Mouse (Mus musculus) hindbrain, embryonic 13.5 days (tissue): Measurements from ENCODE around the gene Slc6a1. TPM values are rescaled to one million over a fixed set of nuclear protein-coding genes. Genes with fewer than 3 reads are reported as not detected.

Experiments
- ATAC-seq: fragments of 200-750 bp; cut with Nextera tagmentation; 2 replicates; pipeline ENCODE4 v1.8.0; 2017; ENCODE audit warnings: moderate TSS enrichment; ENCODE audit not compliant: low FRiP score
- H3K27ac ChIP-seq: fragments of 300-500 bp; sonication (generic); 2 replicates; pipeline ENCODE4 v1.5.1; 2015; ENCODE audit warnings: inconsistent platforms, mild to moderate bottlenecking, moderate library complexity
- H3K27me3 ChIP-seq: fragments of 300-500 bp; sonication (generic); 2 replicates; pipeline ENCODE4 v1.6.1; 2015; ENCODE audit warnings: mild to moderate bottlenecking, inconsistent platforms
- H3K36me3 ChIP-seq: fragments of 300-500 bp; sonication (generic); 2 replicates; pipeline ENCODE4 v1.6.1; 2015; ENCODE audit warnings: mild to moderate bottlenecking, inconsistent platforms
- H3K4me1 ChIP-seq: fragments of 300-500 bp; sonication (generic); replicated peaks from 2 replicates; pipeline ENCODE4 v1.6.1; 2015; ENCODE audit warnings: inconsistent platforms
- H3K4me2 ChIP-seq: fragments of 300-500 bp; sonication (generic); 2 replicates; pipeline ENCODE4 v1.6.1; 2015; ENCODE audit warnings: inconsistent platforms, mild to moderate bottlenecking, moderate library complexity
- H3K4me3 ChIP-seq: fragments of 300-500 bp; sonication (generic); 2 replicates; pipeline ENCODE4 v1.5.1; 2015; ENCODE audit warnings: mild to moderate bottlenecking, inconsistent platforms
- H3K9ac ChIP-seq: fragments of 300-500 bp; sonication (generic); 2 replicates; pipeline ENCODE4 v1.6.1; 2015; ENCODE audit warnings: mild to moderate bottlenecking, inconsistent platforms
- H3K9me3 ChIP-seq: fragments of 300-500 bp; sonication (generic); 2 replicates; pipeline ENCODE4 v1.6.1; 2016; ENCODE audit warnings: inconsistent platforms
- WGBS: fragments of 180-500 bp; shearing (Covaris S2); methylation state at CpG from one replicate; pipeline ENCODE4 v1.1.7; 2015; 5-methylcytosine and 5-hydroxymethylcytosine counted together
- polyA plus RNA-seq: library from polyadenylated mRNA; unstranded; fragments of >200 nt; fragmentation: Nextera tagmentation; extraction: Ambion mirVana; gene quantifications from 2 replicates; pipeline ENCODE4 v1.2.1, GENCODE M21; 2015

Gene Slc6a1
- polyA plus RNA-seq, 1 experiment from 2014 or later = 78.0 TPM

DNA sequence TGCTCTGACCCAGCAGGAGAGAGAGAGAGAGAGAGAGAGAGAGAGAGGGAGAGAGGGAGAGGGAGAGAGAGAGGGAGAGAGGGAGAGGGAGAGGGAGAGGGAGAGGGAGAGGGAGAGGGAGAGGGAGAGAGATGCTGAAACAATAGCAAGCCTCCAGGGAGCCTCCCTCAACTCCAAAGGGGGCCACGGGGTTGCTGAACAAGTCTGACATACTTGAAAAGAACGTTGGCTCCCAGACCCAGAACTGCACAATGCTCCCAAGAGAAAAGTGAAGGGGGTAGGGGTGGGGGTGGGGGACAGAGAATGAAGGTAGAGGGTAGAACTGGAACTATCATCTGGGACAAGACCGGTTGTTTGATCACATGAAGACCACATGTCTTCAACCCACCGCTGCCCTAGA lies 14.5 kb upstream of the Slc6a1 start:
- Histone ChIP-seq H3K27ac (no peak overlapping the region), H3K4me3 (no peak overlapping the region), H3K9me3 (no peaks in the 10 kb centered on the region), H3K4me2 (no peak overlapping the region), H3K27me3 (no peaks in the 10 kb centered on the region; the same call in 1 of the 2 replicates), H3K9ac (no peak overlapping the region), H3K4me1 (peaks cover 52% of the 10 kb centered on the region), H3K36me3 (no peaks in the 10 kb centered on the region)
- 34% methylated on average over 4 of the region's 4 CpGs for WGBS
- no peak for ATAC-seq

DNA sequence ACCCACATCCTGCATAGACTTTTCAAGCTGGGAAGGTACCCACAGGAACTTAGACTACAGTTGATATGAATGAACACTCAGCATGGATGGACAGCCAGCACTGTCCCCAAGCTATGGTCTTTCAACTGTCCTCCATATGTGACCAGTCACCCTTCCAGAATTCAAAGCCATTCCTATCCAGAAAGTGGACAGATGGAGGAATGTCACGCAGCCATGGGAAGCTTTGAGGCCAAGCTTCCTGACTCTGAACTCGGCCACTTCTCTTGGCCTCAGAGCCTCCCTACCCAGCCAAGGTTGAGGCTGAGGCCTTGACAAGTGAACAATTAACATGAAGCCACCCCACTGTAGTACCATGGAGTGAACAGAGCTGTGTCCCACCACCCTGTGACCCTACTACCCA lies 12.8 kb upstream of the Slc6a1 start:
- Histone ChIP-seq H3K27ac (no peak overlapping the region), H3K4me1 (peaks cover 51% of the 10 kb centered on the region), H3K4me3 (no peak overlapping the region), H3K9me3 (no peaks in the 10 kb centered on the region), H3K36me3 (no peaks in the 10 kb centered on the region), H3K27me3 (no peaks in the 10 kb centered on the region; the same call in 1 of the 2 replicates), H3K4me2 (no peak overlapping the region), H3K9ac (no peak overlapping the region)
- WGBS = 93% methylated on average over 2 of the region's 2 CpGs
- ATAC-seq = no peak

GRCm38 (mm10) chr6:114270799-114271198 lies 11.6 kb upstream of the Slc6a1 start:
- 62% methylated on average over 5 of the region's 5 CpGs for WGBS
- no peaks in the 10 kb centered on the region; the same call in 1 of the 2 replicates for H3K27me3 ChIP-seq
- no peak overlapping the region for H3K27ac ChIP-seq
- peaks cover 48% of the 10 kb centered on the region for H3K4me1 ChIP-seq
- no peak overlapping the region for H3K4me2 ChIP-seq
- no peak for ATAC-seq
- H3K9ac ChIP-seq = no peak overlapping the region
- no peaks in the 10 kb centered on the region for H3K36me3 ChIP-seq
- H3K9me3 ChIP-seq = no peaks in the 10 kb centered on the region
- H3K4me3 ChIP-seq = no peak overlapping the region

- Histone ChIP-seq H3K4me3 (no peak overlapping the region), H3K9ac (no peak overlapping the region), H3K27ac (no peak overlapping the region), H3K36me3 (no peaks in the 10 kb centered on the region), H3K4me1 (peaks cover 44% of the 10 kb centered on the region), H3K27me3 (peaks cover 6% of the 10 kb centered on the region; the same call in 1 of the 2 replicates), H3K9me3 (no peaks in the 10 kb centered on the region), H3K4me2 (no peak overlapping the region)
- ATAC-seq = no peak
- WGBS = 76% methylated on average over 15 of the region's 15 CpGs
These were observed 10.2 kb upstream of the Slc6a1 start for GRCm38 (mm10) chr6:114272279-114272678.

GRCm38 (mm10) chr6:114273997-114274728 lies 8.3 kb upstream of the Slc6a1 start:
- WGBS = 40% methylated on average over 14 of the region's 14 CpGs
- Histone ChIP-seq H3K27ac (peak overlapping the region; percentile 76), H3K4me2 (no peak overlapping the region), H3K27me3 (peaks cover 6% of the 10 kb centered on the region; the same call in 1 of the 2 replicates), H3K36me3 (no peaks in the 10 kb centered on the region), H3K9me3 (no peaks in the 10 kb centered on the region), H3K4me3 (no peak overlapping the region), H3K4me1 (peaks cover 39% of the 10 kb centered on the region), H3K9ac (no peak overlapping the region)
- ATAC-seq = peak; percentile 64

DNA sequence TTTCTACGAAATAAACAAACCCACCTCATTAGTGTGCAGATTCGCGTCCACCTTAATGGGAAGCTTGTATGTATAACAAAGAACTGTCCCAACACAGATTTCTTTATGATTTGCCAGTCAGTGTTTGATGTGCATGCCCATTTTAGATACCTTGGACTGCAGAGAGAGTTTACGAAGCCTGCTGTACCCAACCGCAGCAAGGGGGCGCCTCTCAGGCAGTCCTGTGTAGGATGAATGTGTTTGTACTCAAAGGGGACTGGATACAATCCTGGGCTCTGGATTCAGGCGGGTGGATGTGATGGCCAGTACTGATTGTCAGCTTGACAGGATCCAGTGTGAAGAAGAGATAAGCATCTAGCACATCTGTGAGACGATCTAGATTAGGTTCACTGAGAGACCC lies 6.6 kb upstream of the Slc6a1 start:
- H3K27ac ChIP-seq = no peak overlapping the region
- no peaks in the 10 kb centered on the region for H3K36me3 ChIP-seq
- H3K9me3 ChIP-seq = no peaks in the 10 kb centered on the region
- 59% methylated on average over 8 of the region's 8 CpGs for WGBS
- peaks cover 33% of the 10 kb centered on the region for H3K4me1 ChIP-seq
- H3K4me3 ChIP-seq = no peak overlapping the region
- no peak overlapping the region for H3K9ac ChIP-seq
- no peak for ATAC-seq
- H3K27me3 ChIP-seq = peaks cover 9% of the 10 kb centered on the region; the same call in 1 of the 2 replicates
- H3K4me2 ChIP-seq = no peak overlapping the region

DNA sequence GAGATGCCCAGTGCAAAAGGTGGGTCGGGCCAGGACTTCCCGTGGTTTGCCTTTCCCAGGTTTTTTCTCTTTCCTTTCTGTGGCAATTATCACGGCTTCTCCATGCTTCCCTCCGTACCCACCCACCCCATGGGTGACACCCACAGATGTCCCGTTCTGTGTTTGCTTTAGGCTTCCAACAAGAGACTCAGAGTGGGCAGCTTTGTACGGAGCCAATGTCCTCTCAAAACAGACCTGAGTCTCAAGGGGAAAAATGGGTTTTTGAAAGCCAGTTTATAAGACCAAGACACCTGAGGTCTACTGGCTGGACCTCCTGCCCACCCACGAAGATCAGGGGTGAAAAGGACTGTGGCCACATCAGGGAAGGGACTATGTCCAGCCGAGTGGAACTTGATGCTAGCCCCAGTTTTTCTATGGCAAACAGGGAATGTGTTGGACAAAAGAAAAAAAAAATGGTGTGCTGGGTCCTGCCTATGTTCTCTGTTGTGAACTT lies 889 bp downstream of the Slc6a1 start:
- H3K9me3 ChIP-seq = no peaks in the 10 kb centered on the region
- WGBS = 5% methylated on average over 8 of the region's 8 CpGs
- peak overlapping the region; percentile 75 for H3K4me3 ChIP-seq
- peak overlapping the region; percentile 65 for H3K4me2 ChIP-seq
- H3K9ac ChIP-seq = peak overlapping the region; percentile 93
- H3K36me3 ChIP-seq = no peaks in the 10 kb centered on the region
- H3K27ac ChIP-seq = peak overlapping the region; percentile 88
- no peak; the same call in 1 of the 2 replicates for ATAC-seq
- H3K4me1 ChIP-seq = peaks cover 62% of the 10 kb centered on the region
- H3K27me3 ChIP-seq = peaks cover 28% of the 10 kb centered on the region

- Histone ChIP-seq H3K36me3 (no peaks in the 10 kb centered on the region), H3K27ac (peak overlapping the region; percentile 88), H3K4me2 (peak overlapping the region; percentile 65), H3K9ac (peak overlapping the region; percentile 93), H3K4me1 (peaks cover 68% of the 10 kb centered on the region), H3K9me3 (no peaks in the 10 kb centered on the region), H3K4me3 (peak overlapping the region; percentile 75), H3K27me3 (peaks cover 28% of the 10 kb centered on the region)
- 38% methylated on average over 10 of the region's 10 CpGs for WGBS
- ATAC-seq = no peak
These were observed 1.7 kb downstream of the Slc6a1 start for GRCm38 (mm10) chr6:114283927-114284703.

- peak overlapping the region; percentile 75 for H3K4me3 ChIP-seq
- peak overlapping the region; percentile 18; the same call in 1 of the 2 replicates for H3K27ac ChIP-seq
- no peak for ATAC-seq
- peak overlapping the region; percentile 65 for H3K4me2 ChIP-seq
- H3K9me3 ChIP-seq = no peaks in the 10 kb centered on the region
- peak overlapping the region; percentile 51 for H3K9ac ChIP-seq
- 32% methylated on average over 4 of the region's 4 CpGs for whole genome bisulfite sequencing
- no peaks in the 10 kb centered on the region for H3K36me3 ChIP-seq
- H3K4me1 ChIP-seq = peaks cover 82% of the 10 kb centered on the region
- H3K27me3 ChIP-seq = peaks cover 25% of the 10 kb centered on the region
These were observed 3.0 kb downstream of the Slc6a1 start for GRCm38 (mm10) chr6:114285424-114285823.

GRCm38 (mm10) chr6:114289106-114289505 lies 6.7 kb downstream of the Slc6a1 start:
- Histone ChIP-seq H3K9ac (peak overlapping the region; percentile 30), H3K36me3 (no peaks in the 10 kb centered on the region), H3K4me3 (no peak overlapping the region), H3K27ac (peak overlapping the region; percentile 94), H3K4me1 (peaks cover 98% of the 10 kb centered on the region), H3K9me3 (no peaks in the 10 kb centered on the region), H3K27me3 (0 out of 2 replicates have a peak, but pooled peaks cover 13% of the 10 kb centered on the region), H3K4me2 (peak overlapping the region; percentile 35)
- ATAC-seq = peak; percentile 34; the same call in 1 of the 2 replicates
- WGBS = 9% methylated on average over 7 of the region's 7 CpGs

DNA sequence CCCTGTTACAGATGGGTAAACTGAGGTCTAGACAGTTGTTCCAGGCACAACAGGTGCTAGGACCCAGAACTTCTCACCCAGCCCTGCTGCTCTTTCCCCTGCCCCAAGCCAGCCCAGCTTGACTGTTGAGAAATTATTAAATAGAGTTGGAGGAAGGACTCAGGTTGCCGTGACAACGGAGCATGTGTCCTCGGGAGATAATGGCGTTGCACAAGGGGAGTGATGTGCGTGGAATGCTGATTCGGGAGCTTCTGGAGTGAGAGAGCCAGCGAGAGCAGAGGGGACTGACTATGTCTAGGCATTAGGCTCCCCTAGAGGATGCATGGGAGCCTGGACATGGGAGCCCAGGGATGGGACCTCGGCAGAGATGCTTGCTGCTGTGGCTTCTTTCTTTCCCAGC lies 7.7 kb downstream of the Slc6a1 start:
- Histone ChIP-seq H3K9ac (peak overlapping the region; percentile 60; the same call in 1 of the 2 replicates), H3K27me3 (0 out of 2 replicates have a peak, but pooled peaks cover 6% of the 10 kb centered on the region), H3K9me3 (no peaks in the 10 kb centered on the region), H3K36me3 (no peaks in the 10 kb centered on the region), H3K4me3 (no peak overlapping the region), H3K4me1 (peaks cover 98% of the 10 kb centered on the region), H3K4me2 (peak overlapping the region; percentile 42), H3K27ac (peak overlapping the region; percentile 94)
- WGBS = 17% methylated on average over 8 of the region's 8 CpGs
- ATAC-seq = peak; percentile 74

DNA sequence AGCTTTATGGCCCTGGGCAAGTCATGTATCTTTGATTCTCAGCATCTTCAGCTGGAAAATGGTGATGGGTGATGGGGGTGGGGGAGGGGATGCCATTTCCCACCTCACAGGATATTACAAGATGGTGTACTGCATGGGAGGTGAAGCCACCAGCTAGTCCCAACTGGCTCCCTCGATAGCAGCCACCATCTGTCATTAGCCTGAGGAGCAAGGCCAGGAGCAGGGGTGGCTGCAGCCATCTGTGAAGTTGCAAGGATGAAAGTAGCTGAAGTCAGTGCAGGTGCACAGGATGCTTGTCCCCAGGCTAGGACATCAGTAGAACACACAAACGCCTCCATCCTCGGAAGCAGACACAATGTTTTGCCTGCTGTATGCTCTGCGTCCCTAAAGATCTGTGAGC lies 8.5 kb downstream of the Slc6a1 start:
- H3K9ac ChIP-seq = peak overlapping the region; percentile 60
- H3K27ac ChIP-seq = peak overlapping the region; percentile 94
- no peak overlapping the region for H3K4me3 ChIP-seq
- peak; percentile 36; the same call in 1 of the 2 replicates for ATAC-seq
- WGBS = 22% methylated on average over 4 of the region's 4 CpGs
- 0 out of 2 replicates have a peak, but pooled peaks cover 5% of the 10 kb centered on the region for H3K27me3 ChIP-seq
- H3K4me2 ChIP-seq = peak overlapping the region; percentile 42
- no peaks in the 10 kb centered on the region for H3K9me3 ChIP-seq
- H3K36me3 ChIP-seq = no peaks in the 10 kb centered on the region
- H3K4me1 ChIP-seq = peaks cover 98% of the 10 kb centered on the region
